Mouse (Mus musculus) heart, embryonic 15.5 days (tissue): Measurements from ENCODE around the gene Wdr78. TPM values are rescaled to one million over a fixed set of nuclear protein-coding genes. Genes with fewer than 3 reads are reported as not detected.

Experiments
- ATAC-seq: fragments of 200-750 bp; cut with Nextera tagmentation; replicated peaks from 2 replicates; pipeline ENCODE4 v1.8.0; 2017; ENCODE audit warnings: low read depth, moderate TSS enrichment; ENCODE audit not compliant: insufficient number of reproducible peaks, insufficient read depth, low FRiP score
- H3K27ac ChIP-seq: fragments of 300-500 bp; sonication (generic); 2 replicates; pipeline ENCODE4 v1.5.1; 2015; ENCODE audit warnings: mild to moderate bottlenecking, inconsistent platforms
- H3K27me3 ChIP-seq: fragments of 300-500 bp; sonication (generic); 2 replicates; pipeline ENCODE4 v1.6.1; 2015; ENCODE audit warnings: inconsistent platforms
- H3K36me3 ChIP-seq: fragments of 300-500 bp; sonication (generic); 2 replicates; pipeline ENCODE4 v1.6.1; 2015; ENCODE audit warnings: mild to moderate bottlenecking, inconsistent platforms
- H3K4me1 ChIP-seq: fragments of 300-500 bp; sonication (generic); replicated peaks from 2 replicates; pipeline ENCODE4 v1.6.1; 2015; ENCODE audit warnings: inconsistent platforms
- H3K4me2 ChIP-seq: fragments of 300-500 bp; sonication (generic); 2 replicates; pipeline ENCODE4 v1.6.1; 2015; ENCODE audit warnings: inconsistent platforms, mild to moderate bottlenecking, moderate library complexity
- H3K4me3 ChIP-seq: fragments of 300-500 bp; sonication (generic); 2 replicates; pipeline ENCODE4 v1.5.1; 2015; ENCODE audit warnings: mild to moderate bottlenecking, inconsistent platforms
- H3K9ac ChIP-seq: fragments of 300-500 bp; sonication (generic); 2 replicates; pipeline ENCODE4 v1.6.1; 2015; ENCODE audit warnings: mild to moderate bottlenecking, inconsistent platforms
- H3K9me3 ChIP-seq: fragments of 300-500 bp; sonication (generic); replicated peaks from 2 replicates; pipeline ENCODE4 v1.6.1; 2016; ENCODE audit warnings: inconsistent platforms
- WGBS: fragments of 180-500 bp; shearing (Covaris S2); methylation state at CpG from one replicate; pipeline ENCODE4 v1.1.7; 2015; ENCODE audit warnings: mixed read lengths; 5-methylcytosine and 5-hydroxymethylcytosine counted together
- polyA plus RNA-seq: library from polyadenylated mRNA; unstranded; fragments of >200 nt; fragmentation: Nextera tagmentation; extraction: Ambion mirVana; gene quantifications from 2 replicates; pipeline ENCODE4 v1.2.1, GENCODE M21; 2015

The Wdr78 gene
- polyA plus RNA-seq, 1 experiment from 2014 or later: 1.2 TPM

GRCm38 (mm10) chr4:103056909-103057308, 57.4 kb downstream of the Wdr78 start:
- WGBS: 73% methylated on average over 5 of the region's 5 CpGs
- no peaks in the 10 kb centered on the region for H3K4me1 ChIP-seq
- no peak overlapping the region for H3K4me3 ChIP-seq
- no peaks in the 10 kb centered on the region for H3K36me3 ChIP-seq
- no peak overlapping the region for H3K27ac ChIP-seq
- H3K27me3 ChIP-seq: no peaks in the 10 kb centered on the region
- H3K4me2 ChIP-seq: no peak overlapping the region
- no peak for ATAC-seq
- H3K9me3 ChIP-seq: no peaks in the 10 kb centered on the region
- no peak overlapping the region for H3K9ac ChIP-seq

GRCm38 (mm10) chr4:103048046-103048445, 66.3 kb downstream of the Wdr78 start:
- 84% methylated on average over 11 of the region's 11 CpGs for WGBS

GRCm38 (mm10) chr4:103042997-103043396, 71.4 kb downstream of the Wdr78 start:
- H3K36me3 ChIP-seq: no peaks in the 10 kb centered on the region
- H3K4me2 ChIP-seq: no peak overlapping the region
- H3K27ac ChIP-seq: no peak overlapping the region
- ATAC-seq: no peak
- H3K9ac ChIP-seq: no peak overlapping the region
- H3K4me3 ChIP-seq: no peak overlapping the region
- no peaks in the 10 kb centered on the region for H3K4me1 ChIP-seq
- 92% methylated on average over 11 of the region's 11 CpGs for WGBS
- no peaks in the 10 kb centered on the region for H3K27me3 ChIP-seq
- H3K9me3 ChIP-seq: no peaks in the 10 kb centered on the region

More at GRCm38 (mm10) chr4:103048046-103048445, 66.3 kb downstream of the Wdr78 start:
- Histone ChIP-seq H3K9me3 (no peaks in the 10 kb centered on the region), H3K4me1 (no peaks in the 10 kb centered on the region), H3K27ac (no peak overlapping the region), H3K9ac (no peak overlapping the region), H3K27me3 (no peaks in the 10 kb centered on the region), H3K36me3 (no peaks in the 10 kb centered on the region), H3K4me2 (no peak overlapping the region), H3K4me3 (no peak overlapping the region)
- no peak for ATAC-seq

GRCm38 (mm10) chr4:103039838-103040191, 74.5 kb downstream of the Wdr78 start:
- H3K27ac ChIP-seq: no peak overlapping the region
- no peak overlapping the region for H3K4me3 ChIP-seq
- no peak for ATAC-seq
- no peaks in the 10 kb centered on the region for H3K9me3 ChIP-seq
- no peaks in the 10 kb centered on the region for H3K36me3 ChIP-seq
- 40% methylated on average over 5 of the region's 5 CpGs for WGBS
- no peaks in the 10 kb centered on the region for H3K27me3 ChIP-seq
- H3K9ac ChIP-seq: no peak overlapping the region
- H3K4me2 ChIP-seq: no peak overlapping the region
- no peaks in the 10 kb centered on the region for H3K4me1 ChIP-seq

DNA sequence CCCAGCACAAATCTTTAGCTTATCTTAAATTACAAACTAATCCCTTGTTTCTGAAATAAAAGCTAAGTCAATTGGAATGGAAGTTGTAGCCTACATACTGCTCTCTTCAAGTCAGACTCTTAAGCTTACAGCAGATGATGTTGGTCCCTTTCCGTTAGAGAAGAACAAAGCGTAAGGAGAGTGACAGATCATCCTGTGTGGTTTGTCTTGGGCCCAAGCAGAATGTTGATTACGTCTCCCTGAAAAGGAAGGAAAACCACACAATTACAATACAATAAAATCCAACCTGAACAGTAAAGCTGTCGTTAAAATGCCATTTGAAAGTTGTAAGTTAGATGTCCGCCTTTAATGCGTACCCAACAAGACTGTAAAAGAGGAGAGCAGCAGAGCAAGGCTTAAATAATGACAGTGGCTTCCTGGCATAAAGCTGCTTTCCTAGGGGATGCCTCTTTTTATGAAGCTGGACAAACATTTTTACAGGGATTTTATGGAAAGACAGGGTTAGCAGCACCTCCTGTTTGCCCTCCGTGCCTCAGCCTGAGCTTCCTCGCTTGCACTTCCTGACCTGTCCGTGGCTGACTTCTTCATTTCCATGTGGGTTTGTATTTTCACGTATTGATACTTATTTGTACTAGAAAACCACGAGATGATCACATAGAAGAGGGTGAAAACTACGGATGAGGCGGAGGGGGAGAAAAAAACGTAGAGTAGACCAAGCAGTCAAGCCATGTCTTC, 75.1 kb downstream of the Wdr78 start:
- ATAC-seq: no peak
- Histone ChIP-seq H3K9ac (no peak overlapping the region), H3K36me3 (no peaks in the 10 kb centered on the region), H3K4me3 (no peak overlapping the region), H3K4me2 (no peak overlapping the region), H3K4me1 (no peaks in the 10 kb centered on the region), H3K9me3 (no peaks in the 10 kb centered on the region), H3K27me3 (no peaks in the 10 kb centered on the region), H3K27ac (no peak overlapping the region)
- WGBS: 78% methylated on average over 14 of the region's 14 CpGs

GRCm38 (mm10) chr4:103028177-103029088, 85.9 kb downstream of the Wdr78 start:
- ATAC-seq: no peak
- Histone ChIP-seq H3K4me1 (no peaks in the 10 kb centered on the region), H3K4me2 (no peak overlapping the region), H3K4me3 (no peak overlapping the region), H3K9ac (no peak overlapping the region), H3K36me3 (no peaks in the 10 kb centered on the region), H3K27me3 (no peaks in the 10 kb centered on the region), H3K9me3 (no peaks in the 10 kb centered on the region), H3K27ac (no peak overlapping the region)
- WGBS: 51% methylated on average over 13 of the region's 13 CpGs

- no peak overlapping the region for H3K9ac ChIP-seq
- no peak overlapping the region for H3K4me3 ChIP-seq
- ATAC-seq: no peak
- no peaks in the 10 kb centered on the region for H3K36me3 ChIP-seq
- H3K9me3 ChIP-seq: no peaks in the 10 kb centered on the region
- H3K4me1 ChIP-seq: no peaks in the 10 kb centered on the region
- no peak overlapping the region for H3K27ac ChIP-seq
- WGBS: 64% methylated on average over 7 of the region's 7 CpGs
- no peak overlapping the region for H3K4me2 ChIP-seq
- no peaks in the 10 kb centered on the region for H3K27me3 ChIP-seq
Observed at GRCm38 (mm10) chr4:103027745-103028144, 86.6 kb downstream of the Wdr78 start.

DNA sequence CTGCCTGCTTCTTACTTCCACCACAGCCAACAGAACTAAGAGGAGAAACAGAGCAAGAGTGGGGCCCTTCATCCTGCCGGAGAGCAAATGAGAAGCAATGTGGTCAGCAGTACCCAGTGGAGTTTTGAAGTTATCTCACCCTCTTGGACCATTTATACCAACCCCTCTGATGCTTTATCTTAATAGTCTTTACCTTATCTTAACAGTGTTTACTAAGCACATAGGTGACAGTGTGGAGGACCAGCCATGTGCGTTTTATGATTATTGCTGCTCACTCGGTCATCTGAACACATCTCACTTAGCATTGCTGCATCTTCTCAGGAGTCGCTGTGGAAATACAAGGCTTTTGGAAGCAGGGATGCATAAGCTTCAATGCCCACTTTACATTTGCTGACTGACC, 87.7 kb downstream of the Wdr78 start, which contains the start of gene Insl5:
Gene Insl5 (minus strand): TSS at position 222 of the 400 bp plus-strand sequence.
- no peak for ATAC-seq
- no peak within 1 kb of the TSS for H3K4me3 ChIP-seq
- H3K27me3 ChIP-seq: no peaks in the 10 kb centered on the region
- no peak within 1 kb of the TSS for H3K27ac ChIP-seq
- no peaks in the 10 kb centered on the region for H3K36me3 ChIP-seq
- WGBS: 70% methylated on average over 4 of the region's 4 CpGs
- no peaks in the 10 kb centered on the region for H3K9me3 ChIP-seq
- no peak within 1 kb of the TSS for H3K4me2 ChIP-seq
- no peaks in the 10 kb centered on the region for H3K4me1 ChIP-seq
- no peak within 1 kb of the TSS for H3K9ac ChIP-seq

DNA sequence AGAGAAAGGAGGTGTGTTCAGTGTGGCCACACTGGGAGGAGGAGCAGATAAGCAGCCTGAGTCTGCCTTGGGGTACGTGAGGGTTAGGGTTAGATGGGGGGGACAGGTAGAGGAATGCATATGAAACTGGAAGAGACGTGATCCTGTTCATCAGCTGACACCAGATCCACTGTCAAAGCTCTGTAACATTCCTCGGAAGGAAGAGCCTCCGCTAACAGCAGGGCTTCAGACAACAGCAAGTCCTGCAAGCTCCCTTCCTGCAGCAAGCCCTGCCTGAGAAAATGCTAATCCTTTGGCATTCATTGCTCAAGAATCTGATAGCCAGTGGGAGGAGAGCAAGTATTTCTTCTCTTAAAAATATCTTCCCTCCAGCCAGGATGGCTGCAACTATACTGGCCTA, 100.9 kb downstream of the Wdr78 start:
- Histone ChIP-seq H3K4me1 (no peaks in the 10 kb centered on the region), H3K27me3 (no peaks in the 10 kb centered on the region), H3K4me2 (peak overlapping the region; percentile 36), H3K27ac (no peak overlapping the region), H3K9ac (no peak overlapping the region), H3K9me3 (no peaks in the 10 kb centered on the region), H3K4me3 (no peak overlapping the region), H3K36me3 (no peaks in the 10 kb centered on the region)
- no peak for ATAC-seq
- WGBS: 14% methylated on average over 4 of the region's 4 CpGs

- H3K36me3 ChIP-seq: no peaks in the 10 kb centered on the region
- no peak overlapping the region for H3K4me2 ChIP-seq
- no peaks in the 10 kb centered on the region for H3K9me3 ChIP-seq
- H3K27ac ChIP-seq: no peak overlapping the region
- no peaks in the 10 kb centered on the region for H3K27me3 ChIP-seq
- H3K4me1 ChIP-seq: no peaks in the 10 kb centered on the region; the same call in 1 of the 2 replicates
- H3K9ac ChIP-seq: no peak overlapping the region
- 27% methylated on average over 7 of the region's 7 CpGs for WGBS
- no peak overlapping the region for H3K4me3 ChIP-seq
- no peak for ATAC-seq
Observed at GRCm38 (mm10) chr4:103011823-103012222, 102.5 kb downstream of the Wdr78 start.

GRCm38 (mm10) chr4:103010734-103011133, 103.6 kb downstream of the Wdr78 start:
- WGBS: 81% methylated on average over 4 of the region's 4 CpGs
- Histone ChIP-seq H3K9ac (no peak overlapping the region), H3K4me2 (no peak overlapping the region), H3K9me3 (no peaks in the 10 kb centered on the region), H3K4me1 (no peaks in the 10 kb centered on the region; the same call in 1 of the 2 replicates), H3K36me3 (no peaks in the 10 kb centered on the region), H3K27ac (no peak overlapping the region), H3K4me3 (no peak overlapping the region), H3K27me3 (no peaks in the 10 kb centered on the region)
- ATAC-seq: no peak
